Mouse (Mus musculus): ENCODE results near the gene Daam1.

Gene Daam1

GRCm38 (mm10) chr12:71898666-71899520, 68.0 kb downstream of the Daam1 start:
- DNase-seq (ENCODE audit: low spot score), result no peak

- DNase-seq (ENCODE audit: low spot score), result no peak
Observed at GRCm38 (mm10) chr12:71899566-71899965, 68.7 kb downstream of the Daam1 start.

- no peak for DNase-seq (ENCODE audit: low spot score)
Observed at GRCm38 (mm10) chr12:71901211-71901610, 70.3 kb downstream of the Daam1 start.

GRCm38 (mm10) chr12:71901859-71902258, 71.0 kb downstream of the Daam1 start:
- no peak for DNase-seq (ENCODE audit: low spot score)

GRCm38 (mm10) chr12:71902317-71902716, 71.4 kb downstream of the Daam1 start:
- no peak for DNase-seq (ENCODE audit: low spot score)

GRCm38 (mm10) chr12:71903218-71903617, 72.3 kb downstream of the Daam1 start:
- DNase-seq (ENCODE audit: low spot score), result no peak

- DNase-seq (ENCODE audit: low spot score), result no peak
Observed at GRCm38 (mm10) chr12:71904310-71904709, 73.4 kb downstream of the Daam1 start.

- DNase-seq (ENCODE audit: low spot score), result no peak
Observed at GRCm38 (mm10) chr12:71904926-71905325, 74.0 kb downstream of the Daam1 start.

- DNase-seq (ENCODE audit: low spot score), result no peak
Observed at GRCm38 (mm10) chr12:71905640-71906320, 74.9 kb downstream of the Daam1 start.

GRCm38 (mm10) chr12:71906582-71907267, 75.8 kb downstream of the Daam1 start:
- no peak for DNase-seq (ENCODE audit: low spot score)

GRCm38 (mm10) chr12:71908984-71909383, 78.1 kb downstream of the Daam1 start:
- DNase-seq (ENCODE audit: low spot score), result no peak

- no peak for DNase-seq (ENCODE audit: low spot score)
Observed at GRCm38 (mm10) chr12:71910246-71910645, 79.4 kb downstream of the Daam1 start.

- no peak for DNase-seq (ENCODE audit: low spot score)
Observed at GRCm38 (mm10) chr12:71912262-71912661, 81.4 kb downstream of the Daam1 start.

GRCm38 (mm10) chr12:71919156-71919555, 88.3 kb downstream of the Daam1 start:
- DNase-seq (ENCODE audit: low spot score), result no peak

GRCm38 (mm10) chr12:71919962-71920361, 89.1 kb downstream of the Daam1 start:
- DNase-seq (ENCODE audit: low spot score), result no peak

GRCm38 (mm10) chr12:71922827-71923381, 92.0 kb downstream of the Daam1 start:
- DNase-seq (ENCODE audit: low spot score), result no peak

- DNase-seq (ENCODE audit: low spot score), result no peak
Observed at GRCm38 (mm10) chr12:71924978-71925529, 94.2 kb downstream of the Daam1 start.

- DNase-seq (ENCODE audit: low spot score), result no peak
Observed at GRCm38 (mm10) chr12:71925990-71926700, 95.3 kb downstream of the Daam1 start.

- DNase-seq (ENCODE audit: low spot score), result no peak
Observed at GRCm38 (mm10) chr12:71928092-71928491, 97.2 kb downstream of the Daam1 start.

- no peak for DNase-seq (ENCODE audit: low spot score)
Observed at GRCm38 (mm10) chr12:71929876-71930275, 99.0 kb downstream of the Daam1 start.

Measured in ovary, adult 18-20 months (tissue).